19 mouse cellular contexts compared by ENCODE assay signal in genomic region chr2:171628182-171628850, GRCm38 (mm10).
A peak's percentile ranks its signal among the peaks of the same experiment; 100 is the strongest.
DNase-seq lines count a peak whose midpoint lies in the region; TF ChIP-seq lines count a peak whose summit lies in the region.
"Had no signal": no experiment of that assay in that cellular context is flagged by ENCODE, and none has a peak within 500 bp of the region (broad histone marks: within the 10 kb centered on the region; RNA-seq: fewer than 3 reads in every experiment).

No protein-coding gene starts in this region.

- TF ChIP-seq CTCF in layer of hippocampus, adult 2 months (conservative IDR thresholded peaks at IDR 0.05), result no peak

- no peak overlapping the region for H3K4me3 ChIP-seq in layer of hippocampus, adult 2 months

- no peak overlapping the region for H3K27ac ChIP-seq in layer of hippocampus, adult 2 months

- DNase-seq in ES-CJ7 (ENCODE audit: low read depth, low spot score), result peak; percentile 74
- peak; percentile 96 for DNase-seq in R1 (ENCODE audit: low read depth, low spot score)
- DNase-seq in ZHBTc4 (ENCODE audit: low read depth, low spot score), result peak; percentile 58
- DNase-seq in layer of hippocampus, adult 2 months (ENCODE audit: low spot score in 2 of 2), result no peak
- DNase-seq in heart, adult 9 months (ENCODE audit: low spot score in 2 of 2), result no peak
- no peak for DNase-seq in layer of hippocampus, adult 8-10 months (ENCODE audit: low spot score in 2 of 2)
- DNase-seq: adrenal gland, adult 2 months; adrenal gland, adult 8-10 months; adrenal gland, postnatal 10 days; adrenal gland, postnatal 14 days; adrenal gland, postnatal 25 days; adrenal gland, postnatal 36 days; B cell, adult 2 months; cerebellum, adult 11 months; cerebellum, adult 11-12 months; cerebellum, adult 18-20 months; cerebellum, adult 2 months; cerebellum, adult 8-10 months; cerebellum, adult 9-10 months had no signal

Comparison
In these comparisons a context has a peak if more than half of its experiments do, and no peak if none do; other contexts are left out.
1. DNase-seq: peak in ES-CJ7 (single experiment), R1 (single experiment) and ZHBTc4 (single experiment); none in layer of hippocampus, adult 2 months (0 of 2), heart, adult 9 months (0 of 2) and layer of hippocampus, adult 8-10 months (0 of 2).